Comparison of ENCODE assay signal across 9 mouse cellular contexts in the genomic region with DNA sequence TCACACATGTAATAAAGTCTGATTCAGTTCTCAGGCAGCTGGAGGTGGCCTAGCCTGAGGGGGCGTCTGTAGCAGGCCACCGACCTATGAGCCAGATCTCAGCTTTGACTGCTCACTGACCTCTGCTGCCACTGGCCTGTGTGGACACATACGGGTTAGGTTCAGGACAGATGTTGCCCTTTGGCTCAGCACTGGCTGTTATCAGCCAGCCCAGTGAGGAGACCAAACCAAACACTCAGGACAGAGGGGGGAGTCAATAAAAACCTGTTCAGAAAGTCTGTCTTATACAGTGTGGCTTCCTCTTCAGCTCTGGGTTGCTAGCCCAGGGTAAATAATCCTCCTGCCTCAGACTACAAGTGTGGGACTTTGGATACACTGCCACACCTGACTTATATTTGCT. TPM values are rescaled to one million over a fixed set of nuclear protein-coding genes. Genes with fewer than 3 reads are reported as not detected.
DNase-seq lines count a peak whose midpoint lies in the region; ATAC-seq lines count a peak whose summit lies in the region.
"Had no signal": no experiment of that assay in that cellular context is flagged by ENCODE, and none has a peak within 500 bp of the region (broad histone marks: within the 10 kb centered on the region; RNA-seq: fewer than 3 reads in every experiment).

No protein-coding gene starts in this region.

- ATAC-seq in kidney, embryonic 14.5 days (ENCODE audit: low FRiP score, low TSS enrichment), result no peak
- ATAC-seq in kidney, embryonic 15.5 days (replicated peaks; ENCODE audit: low FRiP score), result no peak; the same call in 1 of the 2 replicates
- ATAC-seq: hindbrain, postnatal 0 days had no signal

- no peak for DNase-seq in kidney, postnatal 14 days
- DNase-seq in skeletal muscle tissue, adult 2 months (ENCODE audit: low read depth, low spot score), result peak; percentile 43
- no peak for DNase-seq in thymus, postnatal 10 days (ENCODE audit: low spot score in 2 of 2)
- no peak for DNase-seq in right cerebral cortex, postnatal 36 days (ENCODE audit: low spot score in 2 of 2)
- no peak for DNase-seq in retina, postnatal 1 day

- H3K4me2 ChIP-seq in kidney, embryonic 14.5 days (replicated peaks; ENCODE audit: low read depth, low read length), result no peak overlapping the region
- no peak overlapping the region for H3K4me2 ChIP-seq in kidney, embryonic 15.5 days

- H3K9ac ChIP-seq in kidney, embryonic 14.5 days (ENCODE audit: low read depth, low read length), result no peak overlapping the region
- H3K9ac ChIP-seq in kidney, embryonic 15.5 days, result no peak overlapping the region

- WGBS in kidney, embryonic 14.5 days, result 3% methylated on average over 3 of the region's 3 CpGs
- 6% methylated on average over 3 of the region's 3 CpGs for WGBS in kidney, embryonic 15.5 days

- H3K27ac ChIP-seq in kidney, embryonic 14.5 days (ENCODE audit: low read depth, low read length), result peak overlapping the region; percentile 37; the same call in 1 of the 2 replicates
- peak overlapping the region; percentile 88 for H3K27ac ChIP-seq in brown adipose tissue, adult 24 weeks (replicated peaks; ENCODE audit: low read depth, low read length)
- H3K27ac ChIP-seq in kidney, embryonic 15.5 days, result peak overlapping the region; percentile 57
- H3K27ac ChIP-seq: hindbrain, postnatal 0 days had no signal

- H3K36me3 ChIP-seq in kidney, embryonic 14.5 days (ENCODE audit: control insufficient read depth, insufficient read depth, low read length), result no peaks in the 10 kb centered on the region
- H3K36me3 ChIP-seq in kidney, embryonic 15.5 days, result no peaks in the 10 kb centered on the region

- no peaks in the 10 kb centered on the region for H3K27me3 ChIP-seq in kidney, embryonic 14.5 days (ENCODE audit: control insufficient read depth, insufficient read depth, low read length)
- no peaks in the 10 kb centered on the region for H3K27me3 ChIP-seq in kidney, embryonic 15.5 days

- H3K4me1 ChIP-seq in kidney, embryonic 14.5 days (ENCODE audit: control insufficient read depth, insufficient read depth, low read length), result peaks cover 15% of the 10 kb centered on the region; the same call in 1 of the 2 replicates
- H3K4me1 ChIP-seq in brown adipose tissue, adult 24 weeks (ENCODE audit: control insufficient read depth, insufficient read depth, insufficient read length, low read length), result peaks cover 15% of the 10 kb centered on the region
- H3K4me1 ChIP-seq in kidney, embryonic 15.5 days, result peaks cover 43% of the 10 kb centered on the region

- no peaks in the 10 kb centered on the region for H3K9me3 ChIP-seq in kidney, embryonic 14.5 days (ENCODE audit: control insufficient read depth, low read length)
- no peaks in the 10 kb centered on the region for H3K9me3 ChIP-seq in kidney, embryonic 15.5 days (replicated peaks)

- no peak overlapping the region for H3K4me3 ChIP-seq in kidney, embryonic 14.5 days (ENCODE audit: low read length)
- H3K4me3 ChIP-seq in brown adipose tissue, adult 24 weeks (ENCODE audit: insufficient read depth, low read depth, low read length), result no peak overlapping the region
- H3K4me3 ChIP-seq in kidney, embryonic 15.5 days (replicated peaks), result no peak overlapping the region

RNA-seq across cellular contexts. Expression of gene Sp1, which starts 10.9 kb away (rescaled TPM):
- polyA plus RNA-seq in kidney, embryonic 14.5 days (2014; fragmentation: Nextera tagmentation; extraction: Ambion mirVana), result 16.5 and 16.8 TPM in 2 replicates
- 16.1 and 17.9 TPM in 2 replicates for polyA plus RNA-seq in brown adipose tissue, adult 24 weeks (2012; ENCODE audit: insufficient read depth, insufficient read length, missing spikeins)
- polyA plus RNA-seq in kidney, embryonic 15.5 days (2015; fragmentation: Nextera tagmentation; extraction: Ambion mirVana), result 10.8 and 11.1 TPM in 2 replicates

RNA-seq across cellular contexts. Expression of gene Sp7, which starts 28.1 kb away (rescaled TPM):
- polyA plus RNA-seq in kidney, embryonic 14.5 days (2014; fragmentation: Nextera tagmentation; extraction: Ambion mirVana), result 1.0 and 2.0 TPM in 2 replicates
- not detected in 2 replicates for polyA plus RNA-seq in brown adipose tissue, adult 24 weeks (2012; ENCODE audit: insufficient read depth, insufficient read length, missing spikeins)
- polyA plus RNA-seq in kidney, embryonic 15.5 days (2015; fragmentation: Nextera tagmentation; extraction: Ambion mirVana), result 1.3 and 5.9 TPM in 2 replicates

RNA-seq across cellular contexts. Expression of gene Aaas, which starts 44.5 kb away (rescaled TPM):
- polyA plus RNA-seq in kidney, embryonic 14.5 days (2014; fragmentation: Nextera tagmentation; extraction: Ambion mirVana), result 73.3 and 84.7 TPM in 2 replicates
- polyA plus RNA-seq in brown adipose tissue, adult 24 weeks (2012; ENCODE audit: insufficient read depth, insufficient read length, missing spikeins), result 13.2 and 20.7 TPM in 2 replicates
- polyA plus RNA-seq in kidney, embryonic 15.5 days (2015; fragmentation: Nextera tagmentation; extraction: Ambion mirVana), result 83.2 and 83.7 TPM in 2 replicates

RNA-seq across cellular contexts. Expression of gene Amhr2, which starts 50.1 kb away (rescaled TPM):
- polyA plus RNA-seq in kidney, embryonic 14.5 days (2014; fragmentation: Nextera tagmentation; extraction: Ambion mirVana), result 0.51 and 0.95 TPM in 2 replicates
- polyA plus RNA-seq in brown adipose tissue, adult 24 weeks (2012; ENCODE audit: insufficient read depth, insufficient read length, missing spikeins), result 1.9 and 4.0 TPM in 2 replicates
- 0.75 and 1.7 TPM in 2 replicates for polyA plus RNA-seq in kidney, embryonic 15.5 days (2015; fragmentation: Nextera tagmentation; extraction: Ambion mirVana)

Comparison
In these comparisons a context has a peak if more than half of its experiments do, and no peak if none do; other contexts are left out.
1. H3K27ac ChIP-seq: peak in every context shown above with its lines; median percentile 88 in brown adipose tissue, adult 24 weeks; 57 in kidney, embryonic 15.5 days; 37 in kidney, embryonic 14.5 days.